Mouse (Mus musculus) hematopoietic multipotent progenitor cell, adult 10-12 weeks (in vitro differentiated cells): ENCODE measurements around the gene D230025D16Rik. TPM values are rescaled to one million over a fixed set of nuclear protein-coding genes. Genes with fewer than 3 reads are reported as not detected.

Experiments used
- polyA plus RNA-seq: library from polyadenylated mRNA; stranded (reverse); fragments of >175 nt; gene quantifications from 2 replicates; pipeline ENCODE4 v1.2.3, GENCODE M21; 2012; ENCODE audit warnings: low replicate concordance

Gene D230025D16Rik
- polyA plus RNA-seq = 4.3 and 8.5 TPM in 2 replicates

GRCm38 (mm10) chr8:105224413-105225271 lies at the start of gene D230025D16Rik:
Gene D230025D16Rik, plus strand, starts transcription at chr8:105225145.

GRCm38 (mm10) chr8:105254966-105255350 lies 30.0 kb downstream of the D230025D16Rik start, which contains the start of gene B3gnt9:
Gene B3gnt9, minus strand, starts transcription at chr8:105255153.

GRCm38 (mm10) chr8:105264024-105264982 lies 39.4 kb downstream of the D230025D16Rik start, which contains the start of the genes Tradd and Fbxl8:
Gene Tradd, minus strand, starts transcription at chr8:105264609.
Gene Fbxl8, plus strand, starts transcription at chr8:105264648.

DNA sequence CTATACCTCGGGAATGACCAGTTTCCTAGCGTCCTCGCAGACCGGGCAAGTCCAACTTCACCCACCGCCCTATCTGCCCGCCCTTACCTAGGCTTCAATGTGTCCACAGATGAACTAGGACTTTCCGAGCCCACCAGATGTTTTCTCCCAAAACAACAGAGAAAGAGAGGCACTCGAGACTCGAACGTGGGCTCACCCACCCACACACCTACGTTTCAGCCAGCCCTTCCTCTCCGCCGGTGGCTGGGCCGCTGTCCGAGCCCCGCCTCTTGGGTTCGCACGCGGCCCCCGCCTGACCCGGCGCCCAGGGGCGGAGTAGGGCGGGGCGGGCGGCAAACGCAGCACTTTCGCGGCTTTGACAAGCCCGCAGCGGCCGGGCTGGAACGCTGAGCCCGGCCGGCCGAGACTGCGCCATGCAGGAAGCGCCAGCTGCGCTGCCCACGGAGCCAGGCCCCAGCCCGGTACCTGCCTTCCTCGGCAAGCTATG lies 44.6 kb downstream of the D230025D16Rik start, which contains the start of gene Hsf4:
Gene Hsf4 (plus strand): TSS at position 341 of the 487 bp plus-strand sequence.

DNA sequence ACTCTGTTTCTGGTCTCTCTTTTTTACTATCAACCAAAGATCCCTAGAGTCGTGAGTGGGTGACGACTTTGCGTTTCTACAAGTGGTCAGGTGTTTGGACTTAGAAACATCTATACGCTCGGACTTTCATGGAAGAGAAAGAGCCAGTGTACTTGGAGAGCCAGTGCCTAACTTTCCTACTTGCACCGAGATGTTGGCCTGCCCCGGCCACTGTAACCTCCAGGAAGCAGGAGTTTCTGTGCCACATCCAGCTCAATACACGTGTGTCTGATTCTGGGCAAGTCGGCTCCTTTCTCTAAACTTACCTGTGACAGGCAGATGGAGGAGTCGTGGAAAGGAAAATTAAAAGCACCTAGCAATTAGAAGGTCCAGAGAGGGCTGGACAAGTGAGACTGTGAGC lies 50.9 kb downstream of the D230025D16Rik start, which contains the start of gene Nol3:
Gene Nol3 (plus strand): TSS at position 301 of the 400 bp plus-strand sequence.

DNA sequence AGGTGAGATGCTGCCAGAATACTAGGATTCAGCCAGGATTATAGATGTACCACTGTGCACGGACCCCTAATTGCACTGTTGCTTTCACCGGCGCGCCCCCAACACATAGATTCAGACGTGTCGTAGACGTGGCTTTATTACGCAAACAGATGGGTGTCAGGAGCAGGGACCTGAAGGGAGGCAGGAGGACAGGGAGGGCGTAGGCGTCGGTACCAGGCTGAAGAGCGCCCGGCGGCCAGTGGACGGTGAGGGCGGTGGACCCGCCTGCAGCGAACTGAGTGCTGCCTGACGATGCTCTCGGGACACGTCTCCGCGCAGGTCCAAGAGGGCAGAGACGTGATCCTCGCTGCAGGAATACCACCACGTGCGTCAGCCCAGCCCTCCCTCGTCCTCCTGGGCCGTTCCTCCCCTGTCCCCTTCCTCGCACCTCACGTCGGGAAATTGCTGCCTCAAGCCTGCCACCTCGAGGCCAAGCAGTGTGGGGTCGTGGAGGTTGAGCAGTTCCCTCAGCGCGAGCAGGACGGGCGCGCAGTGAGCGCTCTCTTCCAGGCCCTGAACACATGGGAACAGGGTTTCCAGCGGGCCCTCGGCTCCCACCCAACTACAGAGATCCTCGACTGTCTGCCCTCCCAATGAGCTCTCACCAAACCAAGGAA lies 65.0 kb downstream of the D230025D16Rik start, which contains the start of gene 4931428F04Rik:
Gene 4931428F04Rik (minus strand): TSS at position 60 of the 656 bp plus-strand sequence.

DNA sequence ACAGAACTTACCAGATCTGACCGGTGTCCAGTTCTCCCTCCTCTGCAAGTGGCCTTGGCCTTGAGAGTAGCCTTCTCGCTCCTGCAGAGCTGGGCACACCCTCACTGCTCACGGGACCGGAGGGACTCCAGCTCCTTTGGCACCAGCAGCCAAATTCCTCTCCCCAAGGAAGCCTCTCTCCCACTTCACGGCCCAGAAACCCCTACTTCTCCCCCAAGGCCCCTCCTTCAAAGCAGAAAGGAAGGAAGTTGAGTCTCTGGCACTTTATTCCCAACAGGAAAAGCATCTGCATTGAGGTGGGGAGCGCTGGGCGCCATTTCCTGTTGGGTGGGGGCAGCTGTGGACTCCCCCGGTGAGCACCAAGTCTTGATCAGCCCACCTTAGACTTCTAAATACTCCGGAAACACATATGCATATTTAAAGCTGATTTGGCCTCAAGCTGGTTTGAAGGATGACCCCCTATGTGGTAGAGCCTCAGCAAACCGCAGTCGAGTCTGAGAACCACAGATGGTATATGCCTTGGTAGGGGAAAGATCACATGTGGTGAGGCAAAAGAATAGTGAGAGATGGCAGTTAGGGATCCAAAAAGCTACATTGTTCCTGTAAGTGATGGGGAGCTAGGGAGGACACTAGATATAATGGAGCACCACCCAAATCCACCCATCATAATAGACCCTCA lies 71.1 kb downstream of the D230025D16Rik start, which contains the start of gene Exoc3l:
Gene Exoc3l (minus strand): TSS at position 207 of the 679 bp plus-strand sequence.

GRCm38 (mm10) chr8:105297511-105298192 lies 72.7 kb downstream of the D230025D16Rik start, which contains the start of gene E2f4:
Gene E2f4, plus strand, starts transcription at chr8:105297663.

Other genes starting within 250 kb of the D230025D16Rik start
- not detected in 2 replicates for gene Ces2h, start 224.3 kb upstream of the D230025D16Rik start, polyA plus RNA-seq
- gene Ces3a, start 176.5 kb upstream of the D230025D16Rik start, polyA plus RNA-seq = not detected in 2 replicates
- gene Ces3b, start 141.4 kb upstream of the D230025D16Rik start, polyA plus RNA-seq = not detected in 2 replicates
- not detected in 2 replicates for gene Ces4a, start 93.3 kb upstream of the D230025D16Rik start, polyA plus RNA-seq
- 40.4 and 47.1 TPM in 2 replicates for gene Cbfb, start 54.5 kb upstream of the D230025D16Rik start, polyA plus RNA-seq
- gene B3gnt9, start 30.0 kb downstream of the D230025D16Rik start, polyA plus RNA-seq = 6.6 and 23.7 TPM in 2 replicates
- 38.0 and 49.7 TPM in 2 replicates for gene Tradd, start 39.5 kb downstream of the D230025D16Rik start, polyA plus RNA-seq
- gene Fbxl8, start 39.5 kb downstream of the D230025D16Rik start, polyA plus RNA-seq = 16.2 and 22.9 TPM in 2 replicates
- 2.4 and 4.4 TPM in 2 replicates for gene Hsf4, start 44.7 kb downstream of the D230025D16Rik start, polyA plus RNA-seq
- 0.17 and 0.31 TPM in 2 replicates for gene Nol3, start 51.0 kb downstream of the D230025D16Rik start, polyA plus RNA-seq
- gene 4931428F04Rik, start 64.7 kb downstream of the D230025D16Rik start, polyA plus RNA-seq = 2.1 and 2.8 TPM in 2 replicates
- gene Exoc3l, start 71.0 kb downstream of the D230025D16Rik start, polyA plus RNA-seq = 2.2 and 4.8 TPM in 2 replicates
- 41.3 and 68.2 TPM in 2 replicates for gene E2f4, start 72.5 kb downstream of the D230025D16Rik start, polyA plus RNA-seq
- 3.4 and 3.9 TPM in 2 replicates for gene Elmo3, start 80.5 kb downstream of the D230025D16Rik start, polyA plus RNA-seq
- gene Lrrc29, start 101.1 kb downstream of the D230025D16Rik start, polyA plus RNA-seq = 0.55 and 2.4 TPM in 2 replicates
- 32.3 and 42.4 TPM in 2 replicates for gene Tmem208, start 101.2 kb downstream of the D230025D16Rik start, polyA plus RNA-seq
- 35.9 and 70.7 TPM in 2 replicates for gene Fhod1, start 122.8 kb downstream of the D230025D16Rik start, polyA plus RNA-seq
- gene Slc9a5, start 123.7 kb downstream of the D230025D16Rik start, polyA plus RNA-seq = 2.3 and 3.7 TPM in 2 replicates
- gene Plekhg4, start 148.1 kb downstream of the D230025D16Rik start, polyA plus RNA-seq = 0.11 TPM in 1 of 2 replicates, not detected in the other
- 0.04 TPM in 1 of 2 replicates, not detected in the other for gene Kctd19, start 188.4 kb downstream of the D230025D16Rik start, polyA plus RNA-seq
- 0.11 TPM in 1 of 2 replicates, not detected in the other for gene Lrrc36, start 188.4 kb downstream of the D230025D16Rik start, polyA plus RNA-seq
- gene Tppp3, start 246.4 kb downstream of the D230025D16Rik start, polyA plus RNA-seq = 11.8 and 41.7 TPM in 2 replicates